Mouse (Mus musculus): Measurements from ENCODE around the gene Asb6. TPM values are rescaled to one million over a fixed set of nuclear protein-coding genes. Genes with fewer than 3 reads are reported as not detected.

Asb6 gene
- total and polyA plus RNA-seq, 3 experiments = 21.9 to 30.0 (median 23.7) TPM

GRCm38 (mm10) chr2:30862081-30862480, 31.9 kb upstream of the Asb6 start:
- dilution Hi-C loops (cut with MboI; ENCODE audit: extremely low pct_ligation_motif_present, extremely low pct_unique_long_range_greater_than_20kb, low sequenced_read_pairs) = no loop called here
- H3K4me2 ChIP-seq (ENCODE audit: insufficient read depth, low read depth, poor library complexity, severe bottlenecking) = no peak overlapping the region
- no peak for TF ChIP-seq JUN (IDR thresholded peaks at IDR 0.05; ENCODE audit: insufficient read depth, low read depth, low read length)
- peaks cover 2 to 14% of the 10 kb centered on the region in 2 experiments for H3K4me1 ChIP-seq (ENCODE audit: control insufficient read depth in 1 of 2, insufficient read depth in 2 of 2)
- DNase-seq (ENCODE audit: extremely low read depth) = no peak
- in situ Hi-C loops (cut with MboI; ENCODE audit: low pct_ligation_motif_present, low pct_unique_long_range_greater_than_20kb, low sequenced_read_pairs) = no loop called here
- peaks cover 83% of the 10 kb centered on the region for H3K27me3 ChIP-seq (replicated peaks)
- H3K4me3 ChIP-seq (replicated peaks in 1 of 3; ENCODE audit: low read depth in 2 of 3, low read length in 2 of 3, poor library complexity in 1 of 3) = no peak overlapping the region
- no peaks in the 10 kb centered on the region for H3K79me2 ChIP-seq (replicated peaks; ENCODE audit: control insufficient read depth, extremely low read depth, insufficient read depth, poor library complexity, severe bottlenecking)
- H3K27ac ChIP-seq (ENCODE audit: insufficient read depth, low read depth) = no peak overlapping the region
- H3K9me3 ChIP-seq (replicated peaks; ENCODE audit: low read length) = no peaks in the 10 kb centered on the region
- no peak overlapping the region for H3K9ac ChIP-seq (ENCODE audit: insufficient read depth, low read depth)
- no peaks in the 10 kb centered on the region for H3K36me3 ChIP-seq (replicated peaks in 1 of 2; ENCODE audit: control insufficient read depth in 1 of 2, insufficient read depth in 1 of 2, low read length in 1 of 2)

GRCm38 (mm10) chr2:30859782-30860181, 29.6 kb upstream of the Asb6 start:
- dilution Hi-C loops (cut with MboI; ENCODE audit: extremely low pct_ligation_motif_present, extremely low pct_unique_long_range_greater_than_20kb, low sequenced_read_pairs) = no loop called here
- no peak overlapping the region for H3K4me2 ChIP-seq (ENCODE audit: insufficient read depth, low read depth, poor library complexity, severe bottlenecking)

GRCm38 (mm10) chr2:30857076-30857475, 26.9 kb upstream of the Asb6 start:
- no peak overlapping the region for H3K4me3 ChIP-seq (replicated peaks in 1 of 3; ENCODE audit: low read depth in 2 of 3, low read length in 2 of 3, poor library complexity in 1 of 3)
- H3K79me2 ChIP-seq (replicated peaks; ENCODE audit: control insufficient read depth, extremely low read depth, insufficient read depth, poor library complexity, severe bottlenecking) = no peaks in the 10 kb centered on the region
- peaks cover 85% of the 10 kb centered on the region for H3K27me3 ChIP-seq (replicated peaks)
- no peak overlapping the region for H3K27ac ChIP-seq (ENCODE audit: insufficient read depth, low read depth)
- H3K4me1 ChIP-seq (ENCODE audit: control insufficient read depth in 1 of 2, insufficient read depth in 2 of 2) = peaks cover 9 to 18% of the 10 kb centered on the region in 2 experiments
- dilution Hi-C loops (cut with MboI; ENCODE audit: extremely low pct_ligation_motif_present, extremely low pct_unique_long_range_greater_than_20kb, low sequenced_read_pairs) (no loop called here), in situ Hi-C loops (cut with MboI; ENCODE audit: low pct_ligation_motif_present, low pct_unique_long_range_greater_than_20kb, low sequenced_read_pairs) (no loop called here)
- TF ChIP-seq MAZ (IDR thresholded peaks at IDR 0.05; ENCODE audit: low read depth, low read length) = no peak
- TF ChIP-seq ZNF384 (IDR thresholded peaks at IDR 0.05; ENCODE audit: low read depth, low read length) = no peak
- TF ChIP-seq JUND (conservative IDR thresholded peaks at IDR 0.05; ENCODE audit: low read depth, low read length) = no peak
- TF ChIP-seq MAFK (IDR thresholded peaks at IDR 0.05; ENCODE audit: insufficient replicate concordance, low read length) = no peak
- no peak for TF ChIP-seq CTCF (conservative IDR thresholded peaks at IDR 0.05 in 1 of 2, IDR thresholded peaks at IDR 0.05 in 1 of 2; ENCODE audit: low read depth in 2 of 2, low read length in 2 of 2)
- TF ChIP-seq CHD2 (IDR thresholded peaks at IDR 0.05; ENCODE audit: low read length) = no peak
- TF ChIP-seq NELFE (IDR thresholded peaks at IDR 0.05; ENCODE audit: low read depth, low read length) = no peak
- no peak for TF ChIP-seq SMC3 (IDR thresholded peaks at IDR 0.05; ENCODE audit: low read depth, low read length)
- no peak for TF ChIP-seq ELF1 (IDR thresholded peaks at IDR 0.05; ENCODE audit: low read depth, low read length)
- DNase-seq (ENCODE audit: extremely low read depth) = no peak
- no peak overlapping the region for H3K4me2 ChIP-seq (ENCODE audit: insufficient read depth, low read depth, poor library complexity, severe bottlenecking)
- no peaks in the 10 kb centered on the region for H3K36me3 ChIP-seq (replicated peaks in 1 of 2; ENCODE audit: control insufficient read depth in 1 of 2, insufficient read depth in 1 of 2, low read length in 1 of 2)
- H3K9me3 ChIP-seq (replicated peaks; ENCODE audit: low read length) = no peaks in the 10 kb centered on the region
- H3K9ac ChIP-seq (ENCODE audit: insufficient read depth, low read depth) = no peak overlapping the region

More at GRCm38 (mm10) chr2:30859782-30860181, 29.6 kb upstream of the Asb6 start:
- peaks cover 2 to 14% of the 10 kb centered on the region in 2 experiments for H3K4me1 ChIP-seq (ENCODE audit: control insufficient read depth in 1 of 2, insufficient read depth in 2 of 2)
- no peak overlapping the region for H3K9ac ChIP-seq (ENCODE audit: insufficient read depth, low read depth)
- H3K9me3 ChIP-seq (replicated peaks; ENCODE audit: low read length) = no peaks in the 10 kb centered on the region
- no peak overlapping the region for H3K4me3 ChIP-seq (replicated peaks in 1 of 3; ENCODE audit: low read depth in 2 of 3, low read length in 2 of 3, poor library complexity in 1 of 3)
- H3K27ac ChIP-seq (ENCODE audit: insufficient read depth, low read depth) = no peak overlapping the region
- no peak for TF ChIP-seq CHD1 (IDR thresholded peaks at IDR 0.05; ENCODE audit: low read depth, low read length)
- TF ChIP-seq TCF12 (IDR thresholded peaks at IDR 0.05; ENCODE audit: low read depth, low read length) = no peak
- peaks cover 84% of the 10 kb centered on the region for H3K27me3 ChIP-seq (replicated peaks)
- in situ Hi-C loops (cut with MboI; ENCODE audit: low pct_ligation_motif_present, low pct_unique_long_range_greater_than_20kb, low sequenced_read_pairs) = no loop called here
- DNase-seq (ENCODE audit: extremely low read depth) = no peak
- no peaks in the 10 kb centered on the region for H3K79me2 ChIP-seq (replicated peaks; ENCODE audit: control insufficient read depth, extremely low read depth, insufficient read depth, poor library complexity, severe bottlenecking)
- no peaks in the 10 kb centered on the region for H3K36me3 ChIP-seq (replicated peaks in 1 of 2; ENCODE audit: control insufficient read depth in 1 of 2, insufficient read depth in 1 of 2, low read length in 1 of 2)
